Mouse (Mus musculus) G1E (cell line): ENCODE results near the gene Zfp106. TPM values are rescaled to one million over a fixed set of nuclear protein-coding genes. Genes with fewer than 3 reads are reported as not detected.

Experiments
- ATAC-seq: 2 replicates; pipeline ENCODE4 v1.8.0; 2016; ENCODE audit warnings: mild to moderate bottlenecking; ENCODE audit not compliant: insufficient number of reproducible peaks, poor library complexity, low FRiP score, severe bottlenecking; ENCODE audit errors: extremely low read depth
- DNase-seq: peaks from one replicate; pipeline ENCODE4 v3.0.0; 2012; ENCODE audit warnings: low spot score
- H3K27me3 ChIP-seq: 2 replicates; pipeline ENCODE4 v1.6.1; 2012; ENCODE audit warnings: mild to moderate bottlenecking, low read length, inconsistent platforms; ENCODE audit not compliant: insufficient read depth
- H3K36me3 ChIP-seq: replicated peaks from 2 replicates; pipeline ENCODE3; 2012; ENCODE audit warnings: mild to moderate bottlenecking, inconsistent platforms
- H3K4me1 ChIP-seq: 2 replicates; pipeline ENCODE4 v1.6.1; 2012; ENCODE audit warnings: low read depth, low read length, inconsistent platforms, mixed read lengths; ENCODE audit not compliant: insufficient read depth
- H3K4me3 ChIP-seq: 2 replicates; pipeline ENCODE4 v1.5.1; 2012; ENCODE audit warnings: low read depth, mild to moderate bottlenecking, inconsistent platforms, low read length, moderate library complexity, mixed read lengths
- H3K9me3 ChIP-seq: replicated peaks from 2 replicates; pipeline ENCODE4 v1.6.1; 2012; ENCODE audit warnings: inconsistent platforms
- CTCF ChIP-seq: IDR thresholded peaks from 2 replicates; pipeline ENCODE4 v1.5.1; 2012; ENCODE audit warnings: low read depth, low read length, inconsistent platforms, mixed read lengths
- GATA1 ChIP-seq: IDR thresholded peaks from 2 replicates; pipeline ENCODE4 v1.6.1; 2012; ENCODE audit warnings: borderline replicate concordance, low read length, inconsistent platforms, mixed read lengths
- GATA2 ChIP-seq: IDR thresholded peaks from 2 replicates; pipeline ENCODE4 v1.6.1; 2012; ENCODE audit warnings: low read depth, low read length, inconsistent platforms, borderline replicate concordance
- POLR2AphosphoS5 ChIP-seq: IDR thresholded peaks from 2 replicates; pipeline ENCODE4 v1.6.1; 2012; ENCODE audit warnings: low read depth, low read length, inconsistent platforms; ENCODE audit not compliant: insufficient replicate concordance
- TAL1 ChIP-seq: conservative IDR thresholded peaks from 2 replicates; pipeline ENCODE4 v1.6.1; 2012; ENCODE audit warnings: low read depth, low read length, inconsistent platforms, mixed read lengths
- polyA plus RNA-seq: library from polyadenylated mRNA; stranded (reverse); fragments of >175 nt; gene quantifications from 2 replicates; pipeline ENCODE4 v1.2.3, GENCODE M21; 2012
- total RNA-seq, 2 experiments: library from RNA; stranded (forward) in 1 of 2; stranded (reverse) in 1 of 2; fragments of 200-1000 nt in 1 of 2; fragments of >200 nt in 1 of 2; fragmentation: Nextera tagmentation in 1 of 2; gene quantifications; 2 replicates each; pipeline ENCODE4 v1.2.3; 2014 to 2017

Zfp106 gene
- total and polyA plus RNA-seq, 3 experiments, result 98.6 to 301 (median 104) TPM

- Histone ChIP-seq H3K9me3 (no peaks in the 10 kb centered on the region), H3K27me3 (peaks cover 34% of the 10 kb centered on the region), H3K4me3 (no peak overlapping the region), H3K4me1 (peaks cover 16% of the 10 kb centered on the region), H3K36me3 (peaks cover 32% of the 10 kb centered on the region)
- TF ChIP-seq TAL1 (no peak), GATA1 (no peak), CTCF (no peak), POLR2AphosphoS5 (no peak), GATA2 (no peak)
- no peak for DNase-seq
- ATAC-seq, result no peak
These were observed 61.6 kb downstream of the Zfp106 start for GRCm38 (mm10) chr2:120501931-120502604.

GRCm38 (mm10) chr2:120501136-120501918 lies 62.3 kb downstream of the Zfp106 start:
- Histone ChIP-seq H3K4me3 (no peak overlapping the region), H3K4me1 (peaks cover 16% of the 10 kb centered on the region)

GRCm38 (mm10) chr2:120499971-120500471 lies 63.6 kb downstream of the Zfp106 start:
- Histone ChIP-seq H3K4me1 (peaks cover 16% of the 10 kb centered on the region), H3K9me3 (no peaks in the 10 kb centered on the region), H3K36me3 (peaks cover 17% of the 10 kb centered on the region), H3K27me3 (peaks cover 52% of the 10 kb centered on the region), H3K4me3 (no peak overlapping the region)
- DNase-seq (no peak), ATAC-seq (no peak)
- no peak for TF ChIP-seq POLR2AphosphoS5
- TF ChIP-seq GATA1, result no peak
- TF ChIP-seq GATA2, result no peak
- no peak for TF ChIP-seq TAL1
- no peak for TF ChIP-seq CTCF

More at GRCm38 (mm10) chr2:120501136-120501918, 62.3 kb downstream of the Zfp106 start:
- Histone ChIP-seq H3K36me3 (peaks cover 29% of the 10 kb centered on the region), H3K9me3 (no peaks in the 10 kb centered on the region), H3K27me3 (peaks cover 40% of the 10 kb centered on the region)
- no peak for ATAC-seq
- TF ChIP-seq GATA2 (no peak), TAL1 (no peak), CTCF (no peak), POLR2AphosphoS5 (no peak), GATA1 (no peak)
- no peak for DNase-seq

GRCm38 (mm10) chr2:120496511-120496910 lies 67.1 kb downstream of the Zfp106 start:
- no peak for ATAC-seq
- H3K36me3 ChIP-seq, result no peaks in the 10 kb centered on the region

GRCm38 (mm10) chr2:120493254-120493653 lies 70.4 kb downstream of the Zfp106 start:
- no peak for DNase-seq
- H3K4me1 ChIP-seq, result no peaks in the 10 kb centered on the region
- no peak for ATAC-seq
- H3K9me3 ChIP-seq, result no peaks in the 10 kb centered on the region
- peaks cover 53% of the 10 kb centered on the region for H3K27me3 ChIP-seq
- H3K4me3 ChIP-seq, result no peak overlapping the region
- no peaks in the 10 kb centered on the region for H3K36me3 ChIP-seq
- TF ChIP-seq TAL1 (no peak), GATA1 (no peak), POLR2AphosphoS5 (no peak), GATA2 (no peak), CTCF (no peak)

More at GRCm38 (mm10) chr2:120496511-120496910, 67.1 kb downstream of the Zfp106 start:
- Histone ChIP-seq H3K4me1 (peaks cover 7% of the 10 kb centered on the region; the same call in 1 of the 2 replicates), H3K9me3 (no peaks in the 10 kb centered on the region), H3K4me3 (no peak overlapping the region), H3K27me3 (peaks cover 58% of the 10 kb centered on the region)
- no peak for DNase-seq
- no peak for TF ChIP-seq GATA2
- TF ChIP-seq TAL1, result no peak
- no peak for TF ChIP-seq GATA1

- H3K4me1 ChIP-seq, result peaks cover 6% of the 10 kb centered on the region
- no peaks in the 10 kb centered on the region for H3K9me3 ChIP-seq
- TF ChIP-seq GATA2 (no peak), GATA1 (no peak), TAL1 (no peak), CTCF (no peak), POLR2AphosphoS5 (no peak)
- H3K36me3 ChIP-seq, result no peaks in the 10 kb centered on the region
- H3K27me3 ChIP-seq, result peaks cover 68% of the 10 kb centered on the region
- DNase-seq, result no peak
- H3K4me3 ChIP-seq, result no peak overlapping the region
- ATAC-seq, result no peak
These were observed 79.4 kb downstream of the Zfp106 start for GRCm38 (mm10) chr2:120484241-120484640.
